Mouse (Mus musculus): ENCODE measurements at regions not wholly inside any gene's neighbourhood (a gene's known extent, or its start where the extent isn't known, plus 50 kb on each side); places are given as distances from the start of the nearest gene placed in this dataset.

- TF ChIP-seq POLR2A (IDR thresholded peaks at IDR 0.05; ENCODE audit: borderline replicate concordance, insufficient read depth, low read length) (no peak), CTCF (IDR thresholded peaks at IDR 0.05; ENCODE audit: borderline replicate concordance, insufficient read depth, low read depth, low read length) (no peak)
Measured at GRCm38 (mm10) chr15:87102211-87102610, 441.9 kb upstream of the Fam19a5 start.

Data from cerebellum, adult 2 months (tissue).